Mouse (Mus musculus) erythroblast, embryonic 14.5 days (primary cell): Measurements from ENCODE around the gene Xylt1.

Experiments used
- GATA1 ChIP-seq: IDR thresholded peaks from 2 replicates; pipeline ENCODE4 v1.6.1; 2012; ENCODE audit warnings: low read length, inconsistent platforms, mixed read lengths
- TAL1 ChIP-seq: IDR thresholded peaks from 3 replicates; pipeline ENCODE4 v1.6.1; 2012; ENCODE audit warnings: low read length, inconsistent platforms, mixed read lengths

DNA sequence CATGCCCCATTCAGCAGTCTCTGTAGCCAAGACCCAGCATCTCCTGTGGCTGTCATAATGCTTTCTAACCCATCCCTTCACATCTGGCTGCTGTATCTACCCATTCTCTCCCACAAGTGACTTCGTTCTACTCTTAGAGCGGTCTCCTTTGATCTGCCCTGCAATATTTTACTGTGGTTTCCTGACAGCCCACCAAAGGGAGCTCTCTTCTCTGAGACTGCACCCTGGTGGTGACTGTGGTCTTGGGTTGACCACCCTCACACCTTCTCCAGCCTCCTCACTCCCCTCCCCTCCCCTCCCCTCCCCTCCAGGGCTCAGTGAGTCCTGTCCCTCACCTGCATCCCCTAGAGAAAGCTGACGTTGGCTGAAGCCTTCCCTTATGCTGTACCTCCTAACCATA lies 178.3 kb downstream of the Xylt1 start:
- no peak for TF ChIP-seq GATA1
- TF ChIP-seq TAL1: no peak
